Mouse (Mus musculus) neutrophil, adult 59 days (primary cell): ENCODE results near the gene Olfr1537. TPM values are rescaled to one million over a fixed set of nuclear protein-coding genes. Genes with fewer than 3 reads are reported as not detected.

Experiments
- total RNA-seq, 2 experiments: library from RNA; stranded (reverse); gene quantifications; 1 replicate in 1 of 2; 2 replicates in 1 of 2; pipeline ENCODE4 v1.2.4; 2023

Olfr1537 gene
- total RNA-seq: not detected

GRCm38 (mm10) chr9:39249894-39250293 is at the start of gene Olfr1537:
TSS of gene Olfr1537 (minus strand) at chr9:39249994.

GRCm38 (mm10) chr9:39276718-39277117 is 26.9 kb upstream of the Olfr1537 start, which contains the start of gene Olfr945:
TSS of gene Olfr945 (minus strand) at chr9:39276818.

GRCm38 (mm10) chr9:39201620-39202019 is 48.2 kb downstream of the Olfr1537 start, which contains the start of gene Olfr944:
TSS of gene Olfr944 (plus strand) at chr9:39201920.

Other genes starting within 250 kb of the Olfr1537 start
- gene Olfr146, start 226.6 kb downstream of the Olfr1537 start, total RNA-seq: not detected
- not detected for gene Olfr937, start 185.0 kb downstream of the Olfr1537 start, total RNA-seq
- gene Olfr938, start 171.1 kb downstream of the Olfr1537 start, total RNA-seq: not detected
- not detected for gene Olfr27, start 121.9 kb downstream of the Olfr1537 start, total RNA-seq
- gene Olfr943, start 83.7 kb downstream of the Olfr1537 start, total RNA-seq: not detected
- gene Olfr944, start 48.1 kb downstream of the Olfr1537 start, total RNA-seq: not detected
- gene Olfr945, start 26.8 kb upstream of the Olfr1537 start, total RNA-seq: not detected
- not detected for gene Olfr948, start 76.1 kb upstream of the Olfr1537 start, total RNA-seq
- not detected for gene Olfr951, start 137.4 kb upstream of the Olfr1537 start, total RNA-seq
- gene Olfr952, start 177.2 kb upstream of the Olfr1537 start, total RNA-seq: not detected
- gene Olfr954, start 206.7 kb upstream of the Olfr1537 start, total RNA-seq: not detected
- gene Olfr955, start 221.9 kb upstream of the Olfr1537 start, total RNA-seq: not detected
- not detected for gene Olfr44, start 244.0 kb upstream of the Olfr1537 start, total RNA-seq